Mouse (Mus musculus): ENCODE results near the gene Zfyve9. TPM values are rescaled to one million over a fixed set of nuclear protein-coding genes. Genes with fewer than 3 reads are reported as not detected.

The Zfyve9 gene
- total RNA-seq, 2 experiments from 2014 or later: 58.2 to 61.6 TPM

DNA sequence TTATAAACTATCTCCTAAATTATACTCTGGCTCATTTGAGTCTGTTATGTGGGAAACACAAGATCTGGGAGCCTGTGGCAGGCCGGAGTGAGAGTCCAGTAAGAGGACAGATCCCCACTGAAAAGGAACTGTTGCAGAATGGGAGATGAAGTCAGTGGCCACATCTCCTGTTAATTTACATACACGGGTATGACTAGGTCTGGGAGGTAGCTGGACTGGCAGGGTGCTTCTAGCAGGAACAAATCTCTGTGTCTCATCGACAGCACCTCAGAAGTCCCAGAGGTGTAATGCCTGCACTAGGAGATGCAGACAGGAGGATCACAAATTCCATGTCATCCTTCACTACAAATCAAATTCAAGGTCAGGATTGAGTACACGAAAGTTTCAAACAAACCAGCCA is 162.0 kb downstream of the Zfyve9 start:
- no peak for DNase-seq (ENCODE audit: low spot score)

DNA sequence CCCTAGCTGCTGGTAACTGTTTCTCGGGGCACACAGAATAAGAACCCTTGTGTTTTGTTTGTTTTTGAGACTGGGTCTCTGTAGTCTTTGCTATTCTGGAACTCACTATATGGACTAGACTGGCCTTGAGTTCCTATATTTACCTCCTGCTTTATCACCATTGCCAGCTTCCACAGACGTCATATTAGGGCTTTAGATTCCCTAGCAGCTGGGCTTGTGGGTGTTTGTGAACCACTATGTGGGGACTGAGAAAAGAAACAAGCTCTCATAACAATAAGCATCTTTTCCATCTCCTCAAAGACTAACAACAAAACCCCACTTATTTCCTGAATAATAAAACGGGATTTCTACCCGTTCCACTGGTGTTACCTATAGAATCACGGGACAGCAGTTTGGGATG is 169.7 kb downstream of the Zfyve9 start:
- DNase-seq (ENCODE audit: low spot score): no peak

- no peak for DNase-seq (ENCODE audit: low spot score)
Measured at GRCm38 (mm10) chr4:108608651-108609050, 171.9 kb downstream of the Zfyve9 start.

- DNase-seq (ENCODE audit: low spot score): no peak
Measured at GRCm38 (mm10) chr4:108601870-108602269, 178.7 kb downstream of the Zfyve9 start.

DNA sequence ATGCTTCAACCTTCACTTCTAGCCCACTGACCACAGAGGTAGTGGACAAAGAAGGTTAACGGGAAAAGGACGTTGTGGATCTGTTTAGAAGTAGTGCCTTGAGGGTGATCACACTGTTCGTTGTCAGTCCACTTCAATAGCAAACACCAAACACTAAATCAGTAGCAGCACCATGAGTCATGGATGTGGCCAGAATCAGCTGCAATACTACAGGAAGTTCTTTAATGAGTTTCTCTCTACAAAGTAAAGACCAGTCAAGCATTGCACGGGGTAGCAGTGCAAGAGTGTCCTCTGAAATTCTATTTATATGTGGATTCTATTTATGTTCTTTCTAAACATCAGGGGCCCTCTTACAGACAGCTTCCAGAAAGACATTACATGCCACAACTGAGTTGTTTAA is 182.3 kb downstream of the Zfyve9 start:
- no peak for DNase-seq (ENCODE audit: low spot score)

DNA sequence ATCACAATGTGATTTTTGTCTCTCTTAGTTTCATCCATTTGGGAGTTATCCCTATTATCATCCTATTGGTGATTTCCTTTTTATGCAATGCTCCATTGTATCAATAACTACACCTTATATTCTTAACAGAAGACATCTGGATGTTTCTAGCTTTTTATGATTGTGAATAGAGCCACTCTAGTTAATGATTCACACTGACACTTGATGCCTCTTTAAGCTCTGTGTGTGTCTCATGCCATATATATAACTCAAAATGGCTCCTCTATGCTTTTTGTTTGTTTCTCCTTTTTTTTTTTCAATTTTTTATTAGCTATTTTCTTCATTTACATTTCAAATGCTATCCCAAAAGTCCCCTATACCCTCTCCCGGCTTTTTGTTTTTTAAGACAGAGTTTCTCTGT is 184.8 kb downstream of the Zfyve9 start:
- DNase-seq (ENCODE audit: low spot score): no peak

GRCm38 (mm10) chr4:108593376-108593775 is 187.2 kb downstream of the Zfyve9 start:
- no peak for DNase-seq (ENCODE audit: low spot score)

Other genes starting within 250 kb of the Zfyve9 start
- gene Prpf38a, start 201.5 kb downstream of the Zfyve9 start, total RNA-seq (2021): 10 to 100 TPM; 10.2 to 13.2 TPM
- gene Orc1, start 201.4 kb downstream of the Zfyve9 start, total RNA-seq (2021): under 1 TPM in 1 of 2 experiments, not detected in 1; 0.07 TPM
- gene Cc2d1b, start 160.9 kb downstream of the Zfyve9 start, total RNA-seq (2021): 10 to 100 TPM; 17.4 to 18.4 TPM
- gene 3110021N24Rik, start 61.1 kb downstream of the Zfyve9 start, total RNA-seq (2021): 1 to 10 TPM in 1 of 2 experiments, under 1 TPM in 1; 0.57 to 1.1 TPM
- 10 to 100 TPM; 39.5 to 44.5 TPM for gene Btf3l4, start 52.8 kb upstream of the Zfyve9 start, total RNA-seq (2021)
- 10 to 100 TPM; 10.9 to 12.0 TPM for gene Txndc12, start 53.8 kb upstream of the Zfyve9 start, total RNA-seq (2021)
- gene Kti12, start 67.0 kb upstream of the Zfyve9 start, total RNA-seq (2021): 10 to 100 TPM; 21.2 to 24.5 TPM
- gene A730015C16Rik, start 67.8 kb upstream of the Zfyve9 start, total RNA-seq (2021): not detected
- under 1 TPM; 0.14 to 0.21 TPM for gene Rab3b, start 98.3 kb upstream of the Zfyve9 start, total RNA-seq (2021)
- 100 to 1,000 TPM; 150 to 152 TPM for gene Nrd1, start 219.9 kb upstream of the Zfyve9 start, total RNA-seq (2021)